Comparison of ENCODE assay signal across 8 mouse cellular contexts in genomic region chr13:91807874-91808575, GRCm38 (mm10). TPM values are rescaled to one million over a fixed set of nuclear protein-coding genes. Genes with fewer than 3 reads are reported as not detected.
DNase-seq lines count a peak whose midpoint lies in the region; ATAC-seq and TF ChIP-seq lines count a peak whose summit lies in the region.

No protein-coding gene starts in this region.

- peaks cover 2% of the 10 kb centered on the region; the same call in 1 of the 2 replicates for H3K36me3 ChIP-seq in kidney, adult 2 months (ENCODE audit: control insufficient read depth, insufficient read depth, low read length)
- H3K36me3 ChIP-seq in hindbrain, postnatal 0 days (ENCODE audit: insufficient read depth, low read length): peaks cover 9% of the 10 kb centered on the region; the same call in 1 of the 2 replicates
- H3K36me3 ChIP-seq in midbrain, embryonic 12.5 days: peaks cover 19% of the 10 kb centered on the region

- H3K9ac ChIP-seq in hindbrain, postnatal 0 days (replicated peaks; ENCODE audit: low read length): peak overlapping the region; percentile 96
- H3K9ac ChIP-seq in midbrain, embryonic 12.5 days (replicated peaks): peak overlapping the region; percentile 80

- H3K27ac ChIP-seq in kidney, adult 2 months (ENCODE audit: insufficient read depth, low read depth, low read length): peak overlapping the region; percentile 70
- peak overlapping the region; percentile 97 for H3K27ac ChIP-seq in hindbrain, postnatal 0 days
- H3K27ac ChIP-seq in midbrain, embryonic 12.5 days (replicated peaks): peak overlapping the region; percentile 85

- no peak for TF ChIP-seq POLR2A in kidney, adult 2 months (IDR thresholded peaks at IDR 0.05; ENCODE audit: low read depth, low read length)

- no peak for DNase-seq in kidney, adult 2 months
- no peak for DNase-seq in kidney, adult 11 months
- peak; percentile 27 for DNase-seq in ES-CJ7 (ENCODE audit: low read depth, low spot score)
- peak; percentile 20 to 25 for DNase-seq in cerebellum, postnatal 36 days
- DNase-seq in hindbrain, postnatal 0 days (ENCODE audit: low spot score): peak; percentile 38
- no peak for DNase-seq in left cerebral cortex, adult 8-10 months (ENCODE audit: low spot score in 2 of 2)
- DNase-seq in right cerebral cortex, postnatal 36 days (ENCODE audit: low spot score in 2 of 2): no peak

- H3K27me3 ChIP-seq in kidney, adult 2 months (replicated peaks; ENCODE audit: control insufficient read depth, insufficient read depth, low read length): no peaks in the 10 kb centered on the region
- H3K27me3 ChIP-seq in hindbrain, postnatal 0 days (ENCODE audit: insufficient read depth, low read length): no peaks in the 10 kb centered on the region
- H3K27me3 ChIP-seq in midbrain, embryonic 12.5 days: no peaks in the 10 kb centered on the region

- no peak for TF ChIP-seq CTCF in kidney, adult 2 months (conservative IDR thresholded peaks at IDR 0.05; ENCODE audit: insufficient read depth, insufficient read length, low read depth, low read length)
- TF ChIP-seq CTCF in hindbrain, postnatal 0 days (IDR thresholded peaks at IDR 0.05; ENCODE audit: low read depth): 0 out of 2 replicates have a peak, but pooled peaks have one; percentile 10

- H3K4me1 ChIP-seq in kidney, adult 2 months (ENCODE audit: control insufficient read depth, insufficient read depth, low read length): no peaks in the 10 kb centered on the region; the same call in 1 of the 2 replicates
- H3K4me1 ChIP-seq in hindbrain, postnatal 0 days (ENCODE audit: insufficient read depth, low read length): no peaks in the 10 kb centered on the region
- peaks cover 6% of the 10 kb centered on the region; the same call in 1 of the 2 replicates for H3K4me1 ChIP-seq in midbrain, embryonic 12.5 days

- H3K9me3 ChIP-seq in hindbrain, postnatal 0 days (ENCODE audit: low read length): no peaks in the 10 kb centered on the region; the same call in 1 of the 2 replicates
- H3K9me3 ChIP-seq in midbrain, embryonic 12.5 days: no peaks in the 10 kb centered on the region

- WGBS in kidney, adult 2 months: 16% methylated on average over 20 of the region's 20 CpGs
- 44% methylated on average over 20 of the region's 20 CpGs for WGBS in hindbrain, postnatal 0 days
- WGBS in midbrain, embryonic 12.5 days: 43% methylated on average over 20 of the region's 20 CpGs

- H3K4me2 ChIP-seq in hindbrain, postnatal 0 days (ENCODE audit: low read depth, low read length): peak overlapping the region; percentile 54
- H3K4me2 ChIP-seq in midbrain, embryonic 12.5 days (replicated peaks): peak overlapping the region; percentile 68

- ATAC-seq in hindbrain, postnatal 0 days: no peak
- no peak for ATAC-seq in midbrain, embryonic 12.5 days (ENCODE audit: low FRiP score, low read depth)

- peak overlapping the region; percentile 95 for H3K4me3 ChIP-seq in kidney, adult 2 months (ENCODE audit: insufficient read depth, low read depth, low read length)
- H3K4me3 ChIP-seq in hindbrain, postnatal 0 days (ENCODE audit: low read length): peak overlapping the region; percentile 90
- H3K4me3 ChIP-seq in midbrain, embryonic 12.5 days: peak overlapping the region; percentile 68

RNA-seq across cellular contexts. Expression of gene Zcchc9, which starts 0.5 kb away (rescaled TPM):
- polyA plus RNA-seq in kidney, adult 2 months (2012; rRNA removed): 9.5 and 14.1 TPM in 2 replicates
- 6.7 and 10.4 TPM in 2 replicates for total RNA-seq in hindbrain, postnatal 0 days (2014; rRNA removed)
- 14.9 and 15.1 TPM in 2 replicates for polyA plus RNA-seq in hindbrain, postnatal 0 days (2015; fragmentation: Nextera tagmentation; extraction: Ambion mirVana)
- 26.6 and 29.6 TPM in 2 replicates for polyA plus RNA-seq in midbrain, embryonic 12.5 days (2016; fragmentation: Nextera tagmentation; extraction: Ambion mirVana)
- total RNA-seq in left cerebral cortex, adult 8-10 months (2022): 10 to 100 TPM; 14.0 to 15.7 (median 14.6) TPM

Comparison
In these comparisons a context has a peak if more than half of its experiments do, and no peak if none do; other contexts are left out.
1. DNase-seq: peak in ES-CJ7 (single experiment), cerebellum, postnatal 36 days (2 of 2) and hindbrain, postnatal 0 days (single experiment); none in kidney, adult 2 months (single experiment), kidney, adult 11 months (single experiment), left cerebral cortex, adult 8-10 months (0 of 2) and right cerebral cortex, postnatal 36 days (0 of 2).
2. Peak in every context shown above with its lines, with median percentiles within 50 percentile points of each other: H3K27ac ChIP-seq and H3K4me3 ChIP-seq.